Mouse (Mus musculus) heart, postnatal 4 days (tissue): ENCODE measurements around the gene Tns1. TPM values are rescaled to one million over a fixed set of nuclear protein-coding genes. Genes with fewer than 3 reads are reported as not detected.

ENCODE experiments used
- DNase-seq: peaks from one replicate; pipeline ENCODE4 v3.0.0; 2021
- total RNA-seq, 2 experiments: library from RNA; stranded (reverse); gene quantifications; 2 replicates each; pipeline ENCODE4 v1.2.3; 2021

The Tns1 gene
- total RNA-seq, 2 experiments from 2014 or later: 463 to 468 TPM

GRCm38 (mm10) chr1:74012706-74013105, 111.5 kb downstream of the Tns1 start:
- DNase-seq: no peak

GRCm38 (mm10) chr1:74009495-74009894, 114.8 kb downstream of the Tns1 start:
- DNase-seq: no peak

GRCm38 (mm10) chr1:74008966-74009365, 115.3 kb downstream of the Tns1 start:
- DNase-seq: no peak

- DNase-seq: peak; percentile 76
These were observed 115.8 kb downstream of the Tns1 start for GRCm38 (mm10) chr1:74008498-74008897.

GRCm38 (mm10) chr1:74007398-74008050, 116.7 kb downstream of the Tns1 start:
- DNase-seq: peak; percentile 62

GRCm38 (mm10) chr1:74005020-74005419, 119.2 kb downstream of the Tns1 start:
- peak; percentile 78 for DNase-seq

- DNase-seq: no peak
These were observed 120.5 kb downstream of the Tns1 start for GRCm38 (mm10) chr1:74003723-74004122.

- peak; percentile 85 for DNase-seq
These were observed 122.8 kb downstream of the Tns1 start for GRCm38 (mm10) chr1:74001449-74001820.

GRCm38 (mm10) chr1:74000810-74001448, 123.3 kb downstream of the Tns1 start:
- DNase-seq: no peak

GRCm38 (mm10) chr1:74000191-74000651, 124.0 kb downstream of the Tns1 start:
- peak; percentile 65 for DNase-seq

GRCm38 (mm10) chr1:73999533-73999932, 124.7 kb downstream of the Tns1 start:
- DNase-seq: no peak

- DNase-seq: peak; percentile 59
These were observed 125.3 kb downstream of the Tns1 start for GRCm38 (mm10) chr1:73998925-73999375.

- peak; percentile 73 for DNase-seq
These were observed 126.0 kb downstream of the Tns1 start for GRCm38 (mm10) chr1:73998131-73998865.

GRCm38 (mm10) chr1:73997341-73997740, 126.9 kb downstream of the Tns1 start:
- no peak for DNase-seq

GRCm38 (mm10) chr1:73996650-73997049, 127.6 kb downstream of the Tns1 start:
- DNase-seq: no peak

- DNase-seq: peak; percentile 87
These were observed 128.0 kb downstream of the Tns1 start for GRCm38 (mm10) chr1:73996209-73996608.

GRCm38 (mm10) chr1:73995063-73995810, 129.0 kb downstream of the Tns1 start:
- no peak for DNase-seq

- DNase-seq: peak; percentile 67
These were observed 130.3 kb downstream of the Tns1 start for GRCm38 (mm10) chr1:73993901-73994426.

- no peak for DNase-seq
These were observed 131.0 kb downstream of the Tns1 start for GRCm38 (mm10) chr1:73993279-73993678.

- no peak for DNase-seq
These were observed 131.9 kb downstream of the Tns1 start for GRCm38 (mm10) chr1:73992201-73992938.

- DNase-seq: no peak
These were observed 133.0 kb downstream of the Tns1 start for GRCm38 (mm10) chr1:73991226-73991625.

- no peak for DNase-seq
These were observed 134.2 kb downstream of the Tns1 start for GRCm38 (mm10) chr1:73990024-73990423.
